Mouse (Mus musculus): ENCODE data around the gene Pias1. TPM values are rescaled to one million over a fixed set of nuclear protein-coding genes. Genes with fewer than 3 reads are reported as not detected.

The Pias1 gene
- polyA plus RNA-seq, 1 experiment, result 13.2 TPM

GRCm38 (mm10) chr9:62995186-62995585 lies 7.5 kb upstream of the Pias1 start:
- no peak overlapping the region for H3K4me3 ChIP-seq (replicated peaks; ENCODE audit: control insufficient read depth, low read depth, low read length)
- TF ChIP-seq POLR2A (IDR thresholded peaks at IDR 0.05; ENCODE audit: borderline replicate concordance, control insufficient read depth, low read depth, low read length) (no peak), CTCF (IDR thresholded peaks at IDR 0.05; ENCODE audit: control insufficient read depth, insufficient read depth, low read length) (no peak)
- no peaks in the 10 kb centered on the region for H3K4me1 ChIP-seq (ENCODE audit: control insufficient read depth, insufficient read depth, low read length)
- H3K27ac ChIP-seq (ENCODE audit: control insufficient read depth, insufficient read depth, low read depth, low read length, poor library complexity), result no peak overlapping the region
- WGBS, result 69% methylated on average over 2 of the region's 2 CpGs

DNA sequence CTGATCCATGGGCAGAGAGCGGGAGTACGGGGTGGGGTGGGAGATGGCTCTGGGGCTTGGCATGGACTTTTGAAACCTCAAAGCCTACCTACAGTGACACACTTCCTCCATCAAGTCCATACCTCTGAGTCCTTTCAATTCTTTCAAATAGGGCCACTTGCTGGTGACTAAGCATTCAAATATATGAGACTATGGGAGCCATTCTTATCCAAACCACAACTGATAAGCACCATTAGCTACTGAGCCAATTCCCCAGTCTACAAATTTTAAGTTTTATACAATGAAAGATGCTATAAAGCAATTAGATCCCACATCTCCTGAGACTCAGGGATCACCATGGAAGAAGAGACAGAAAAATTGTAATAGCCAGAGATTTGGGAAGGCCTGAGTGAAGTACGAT lies 2.4 kb upstream of the Pias1 start:
- no peak for TF ChIP-seq CTCF (IDR thresholded peaks at IDR 0.05; ENCODE audit: control insufficient read depth, insufficient read depth, low read length)
- TF ChIP-seq POLR2A (IDR thresholded peaks at IDR 0.05; ENCODE audit: borderline replicate concordance, control insufficient read depth, low read depth, low read length), result no peak
- H3K27ac ChIP-seq (ENCODE audit: control insufficient read depth, insufficient read depth, low read depth, low read length, poor library complexity), result no peak overlapping the region
- H3K4me3 ChIP-seq (replicated peaks; ENCODE audit: control insufficient read depth, low read depth, low read length), result no peak overlapping the region
- 91% methylated on average over 3 of the region's 3 CpGs for WGBS
- no peaks in the 10 kb centered on the region for H3K4me1 ChIP-seq (ENCODE audit: control insufficient read depth, insufficient read depth, low read length)

DNA sequence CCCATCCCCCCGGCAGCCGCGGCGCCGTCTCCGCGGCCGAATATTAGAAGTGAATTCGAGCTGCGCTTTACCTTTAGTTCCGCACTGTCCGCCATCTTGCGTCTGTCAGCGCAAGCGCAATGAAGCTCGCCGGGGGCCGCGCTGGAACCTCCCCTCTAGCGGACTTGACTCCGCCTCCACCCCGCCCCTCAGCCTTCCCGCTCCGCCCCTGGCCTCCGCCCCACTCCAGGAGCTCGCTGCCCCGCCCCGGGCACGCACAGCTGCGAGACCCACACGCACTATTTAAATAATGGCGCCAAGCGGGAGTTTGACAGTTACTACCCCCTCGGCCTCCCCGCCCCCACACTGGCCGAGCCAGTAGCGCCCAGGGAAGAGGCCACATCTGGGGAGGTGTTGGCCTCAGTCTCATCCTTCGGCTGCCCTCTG lies 6.9 kb downstream of the Pias1 start:
- H3K4me1 ChIP-seq (ENCODE audit: control insufficient read depth, insufficient read depth, low read length), result no peaks in the 10 kb centered on the region
- peak overlapping the region; percentile 98 for H3K27ac ChIP-seq (ENCODE audit: control insufficient read depth, insufficient read depth, low read depth, low read length, poor library complexity)
- peak overlapping the region; percentile 98 for H3K4me3 ChIP-seq (replicated peaks; ENCODE audit: control insufficient read depth, low read depth, low read length)
- TF ChIP-seq POLR2A (IDR thresholded peaks at IDR 0.05; ENCODE audit: borderline replicate concordance, control insufficient read depth, low read depth, low read length) (peak; percentile 84), CTCF (IDR thresholded peaks at IDR 0.05; ENCODE audit: control insufficient read depth, insufficient read depth, low read length) (no peak)
- under 1% methylated on average over 38 of the region's 38 CpGs for WGBS

- Histone ChIP-seq H3K4me3 (replicated peaks; ENCODE audit: control insufficient read depth, low read depth, low read length) (peak overlapping the region; percentile 98), H3K4me1 (ENCODE audit: control insufficient read depth, insufficient read depth, low read length) (no peaks in the 10 kb centered on the region), H3K27ac (ENCODE audit: control insufficient read depth, insufficient read depth, low read depth, low read length, poor library complexity) (peak overlapping the region; percentile 98)
- 1% methylated on average over 61 of the region's 63 CpGs for WGBS
- TF ChIP-seq POLR2A (IDR thresholded peaks at IDR 0.05; ENCODE audit: borderline replicate concordance, control insufficient read depth, low read depth, low read length) (no peak), CTCF (IDR thresholded peaks at IDR 0.05; ENCODE audit: control insufficient read depth, insufficient read depth, low read length) (no peak)
Measured at GRCm38 (mm10) chr9:62980162-62980776, 7.5 kb downstream of the Pias1 start.

DNA sequence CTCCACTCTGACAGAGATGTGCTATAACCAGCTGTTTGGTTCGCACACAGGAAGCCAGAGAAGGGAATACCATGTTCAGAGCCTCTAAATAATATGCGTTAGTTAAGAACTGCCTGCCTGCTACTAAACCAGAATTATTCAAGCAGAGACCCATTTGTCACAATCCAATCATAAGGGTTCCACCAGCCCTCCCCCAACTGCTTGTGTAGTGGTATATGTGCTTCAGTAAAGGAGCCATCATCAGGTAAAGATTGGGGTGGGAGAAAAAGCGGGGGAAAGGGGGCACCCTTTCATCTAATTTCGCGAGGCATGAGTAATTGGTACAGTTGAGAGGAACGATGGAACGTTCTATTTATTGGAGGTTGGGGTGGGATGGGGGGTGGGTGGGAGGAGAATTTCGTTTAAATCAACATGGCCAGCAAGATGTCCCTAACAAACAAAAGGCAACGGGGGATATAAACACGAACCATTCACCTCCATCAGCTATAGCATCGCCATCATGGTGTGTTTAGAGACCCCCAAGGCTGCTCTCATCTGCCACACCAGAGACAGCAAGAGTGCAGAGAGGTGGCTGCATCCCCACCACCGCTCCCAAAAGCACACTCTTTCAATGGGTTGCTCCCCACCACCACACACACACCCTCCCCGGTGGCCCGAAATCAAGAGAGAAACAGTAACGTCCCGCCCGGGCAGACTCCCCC lies 8.1 kb downstream of the Pias1 start:
- 4% methylated on average over 17 of the region's 17 CpGs for WGBS
- peak overlapping the region; percentile 98 for H3K4me3 ChIP-seq (replicated peaks; ENCODE audit: control insufficient read depth, low read depth, low read length)
- no peaks in the 10 kb centered on the region for H3K4me1 ChIP-seq (ENCODE audit: control insufficient read depth, insufficient read depth, low read length)
- TF ChIP-seq POLR2A (IDR thresholded peaks at IDR 0.05; ENCODE audit: borderline replicate concordance, control insufficient read depth, low read depth, low read length) (no peak), CTCF (IDR thresholded peaks at IDR 0.05; ENCODE audit: control insufficient read depth, insufficient read depth, low read length) (no peak)
- H3K27ac ChIP-seq (ENCODE audit: control insufficient read depth, insufficient read depth, low read depth, low read length, poor library complexity), result peak overlapping the region; percentile 98; the same call in 1 of the 2 replicates

- H3K27ac ChIP-seq (ENCODE audit: control insufficient read depth, insufficient read depth, low read depth, low read length, poor library complexity), result no peak overlapping the region
- TF ChIP-seq CTCF (IDR thresholded peaks at IDR 0.05; ENCODE audit: control insufficient read depth, insufficient read depth, low read length) (no peak), POLR2A (IDR thresholded peaks at IDR 0.05; ENCODE audit: borderline replicate concordance, control insufficient read depth, low read depth, low read length) (no peak)
- WGBS, result 71% methylated on average over 4 of the region's 4 CpGs
- peaks cover 2% of the 10 kb centered on the region; the same call in 1 of the 2 replicates for H3K4me1 ChIP-seq (ENCODE audit: control insufficient read depth, insufficient read depth, low read length)
- H3K4me3 ChIP-seq (replicated peaks; ENCODE audit: control insufficient read depth, low read depth, low read length), result no peak overlapping the region
Measured at GRCm38 (mm10) chr9:62977152-62977551, 10.6 kb downstream of the Pias1 start.

DNA sequence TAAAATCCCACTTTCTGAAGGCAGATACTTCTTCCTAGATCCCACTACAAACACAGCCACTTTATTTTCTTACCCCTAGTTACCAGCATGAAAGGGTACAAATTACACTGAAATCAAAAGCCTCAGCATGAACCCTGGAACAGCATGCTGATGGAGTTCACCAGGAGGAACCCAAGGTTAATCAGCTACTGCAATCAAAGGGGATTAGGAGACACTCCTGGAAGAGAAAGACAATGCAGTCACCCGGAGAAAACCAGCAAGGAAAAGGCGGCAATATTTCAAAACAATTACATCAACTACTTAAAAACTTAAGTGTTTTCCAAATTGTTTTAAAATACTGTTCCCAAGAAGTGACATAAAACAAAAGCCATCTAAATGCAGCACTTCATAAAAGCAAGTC lies 11.9 kb downstream of the Pias1 start:
- Histone ChIP-seq H3K27ac (ENCODE audit: control insufficient read depth, insufficient read depth, low read depth, low read length, poor library complexity) (no peak overlapping the region), H3K4me3 (replicated peaks; ENCODE audit: control insufficient read depth, low read depth, low read length) (no peak overlapping the region), H3K4me1 (ENCODE audit: control insufficient read depth, insufficient read depth, low read length) (peaks cover 3% of the 10 kb centered on the region; the same call in 1 of the 2 replicates)
- TF ChIP-seq POLR2A (IDR thresholded peaks at IDR 0.05; ENCODE audit: borderline replicate concordance, control insufficient read depth, low read depth, low read length) (no peak), CTCF (IDR thresholded peaks at IDR 0.05; ENCODE audit: control insufficient read depth, insufficient read depth, low read length) (no peak)
- WGBS, result 76% methylated on average over 2 of the region's 2 CpGs

GRCm38 (mm10) chr9:62974439-62974838 lies 13.3 kb downstream of the Pias1 start:
- Histone ChIP-seq H3K4me1 (ENCODE audit: control insufficient read depth, insufficient read depth, low read length) (peaks cover 3% of the 10 kb centered on the region; the same call in 1 of the 2 replicates), H3K27ac (ENCODE audit: control insufficient read depth, insufficient read depth, low read depth, low read length, poor library complexity) (no peak overlapping the region), H3K4me3 (replicated peaks; ENCODE audit: control insufficient read depth, low read depth, low read length) (no peak overlapping the region)
- 84% methylated on average over 2 of the region's 2 CpGs for WGBS
- TF ChIP-seq POLR2A (IDR thresholded peaks at IDR 0.05; ENCODE audit: borderline replicate concordance, control insufficient read depth, low read depth, low read length), result no peak
- no peak for TF ChIP-seq CTCF (IDR thresholded peaks at IDR 0.05; ENCODE audit: control insufficient read depth, insufficient read depth, low read length)
